Mouse (Mus musculus): ENCODE data around the gene Htr6. TPM values are rescaled to one million over a fixed set of nuclear protein-coding genes. Genes with fewer than 3 reads are reported as not detected.
A peak's percentile ranks its signal among the peaks of the same experiment; 100 is the strongest.

Gene Htr6
- polyA plus RNA-seq, 1 experiment, result 0.19 TPM

- Histone ChIP-seq H3K4me1 (ENCODE audit: control insufficient read depth, insufficient read depth, low read length) (peaks cover 8% of the 10 kb centered on the region), H3K4me3 (replicated peaks; ENCODE audit: extremely low read depth, low read depth, low read length) (peak overlapping the region; percentile 49)
- DNase-seq, result no peak
- 61% methylated on average over 7 of the region's 7 CpGs for WGBS
- TF ChIP-seq POLR2A (IDR thresholded peaks at IDR 0.05; ENCODE audit: borderline replicate concordance, extremely low read depth, low read depth, low read length), result no peak
- TF ChIP-seq CTCF (IDR thresholded peaks at IDR 0.05; ENCODE audit: insufficient read depth, low read length), result no peak
Observed at GRCm38 (mm10) chr4:139091066-139091465, 15.7 kb upstream of the Htr6 start.

DNA sequence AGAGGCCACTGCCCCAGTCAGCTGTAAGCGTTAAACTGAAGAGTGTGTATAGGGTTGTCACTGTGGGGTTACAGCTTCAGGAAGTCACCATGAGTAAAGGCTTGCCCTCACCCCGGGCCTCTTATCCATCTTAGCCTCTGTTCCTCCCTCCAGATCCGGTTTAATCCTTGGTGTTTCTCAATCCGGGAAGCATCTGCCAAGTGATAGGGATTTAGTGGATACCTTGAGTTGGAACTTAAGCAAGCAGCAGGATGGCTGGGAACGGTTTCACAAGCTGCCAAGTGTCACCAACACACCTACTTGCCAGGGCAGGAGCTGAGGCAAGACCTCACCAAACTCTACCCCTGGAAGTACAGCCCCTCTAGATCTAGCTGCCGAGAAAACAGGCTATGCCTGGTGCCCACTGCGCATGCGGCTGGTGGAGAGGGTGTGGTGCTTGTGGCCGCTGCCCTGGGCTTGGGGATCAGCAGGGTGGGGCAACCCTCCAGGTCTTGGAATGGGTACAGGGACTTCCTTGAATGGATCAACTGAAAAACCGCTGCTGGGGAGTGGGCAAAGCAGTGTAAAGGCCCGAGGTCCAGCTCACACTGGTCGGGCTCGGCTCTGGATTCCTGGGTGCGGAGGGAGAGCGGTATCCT lies 15.1 kb upstream of the Htr6 start:
- DNase-seq, result peak; percentile 42
- Histone ChIP-seq H3K4me1 (ENCODE audit: control insufficient read depth, insufficient read depth, low read length) (peaks cover 2% of the 10 kb centered on the region), H3K4me3 (replicated peaks; ENCODE audit: extremely low read depth, low read depth, low read length) (peak overlapping the region; percentile 19)
- no peak for TF ChIP-seq POLR2A (IDR thresholded peaks at IDR 0.05; ENCODE audit: borderline replicate concordance, extremely low read depth, low read depth, low read length)
- no peak for TF ChIP-seq CTCF (IDR thresholded peaks at IDR 0.05; ENCODE audit: insufficient read depth, low read length)
- WGBS, result 56% methylated on average over 15 of the region's 15 CpGs

GRCm38 (mm10) chr4:139088982-139089671 lies 13.8 kb upstream of the Htr6 start:
- TF ChIP-seq CTCF (IDR thresholded peaks at IDR 0.05; ENCODE audit: insufficient read depth, low read length) (no peak), POLR2A (IDR thresholded peaks at IDR 0.05; ENCODE audit: borderline replicate concordance, extremely low read depth, low read depth, low read length) (no peak)
- DNase-seq, result no peak
- Histone ChIP-seq H3K4me1 (ENCODE audit: control insufficient read depth, insufficient read depth, low read length) (peaks cover 2% of the 10 kb centered on the region), H3K4me3 (replicated peaks; ENCODE audit: extremely low read depth, low read depth, low read length) (no peak overlapping the region)
- 63% methylated on average over 9 of the region's 9 CpGs for WGBS

DNA sequence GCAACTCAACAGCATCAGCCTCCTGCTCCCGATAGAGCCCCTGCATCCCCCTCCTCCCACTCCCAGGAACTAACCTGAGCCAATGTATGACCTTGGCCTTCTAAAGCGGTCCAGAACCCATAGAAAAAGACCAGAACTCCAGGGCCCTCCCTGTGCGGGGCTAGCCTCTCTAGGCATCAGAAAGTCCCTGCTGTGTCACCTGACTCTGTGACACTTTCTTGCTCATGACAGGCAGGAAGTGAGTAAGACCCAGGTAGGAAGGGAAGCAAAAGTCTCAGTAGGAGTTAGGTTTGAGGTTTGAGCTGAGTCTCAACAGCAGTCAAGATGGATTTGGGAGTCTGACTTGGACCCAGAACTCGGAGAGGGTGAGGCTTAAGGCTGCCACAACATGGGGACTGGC lies 11.6 kb upstream of the Htr6 start:
- WGBS, result 73% methylated on average over 4 of the region's 4 CpGs
- DNase-seq, result no peak
- H3K4me1 ChIP-seq (ENCODE audit: control insufficient read depth, insufficient read depth, low read length), result peaks cover 2% of the 10 kb centered on the region
- TF ChIP-seq CTCF (IDR thresholded peaks at IDR 0.05; ENCODE audit: insufficient read depth, low read length) (no peak), POLR2A (IDR thresholded peaks at IDR 0.05; ENCODE audit: borderline replicate concordance, extremely low read depth, low read depth, low read length) (no peak)
- no peak overlapping the region for H3K4me3 ChIP-seq (replicated peaks; ENCODE audit: extremely low read depth, low read depth, low read length)

DNA sequence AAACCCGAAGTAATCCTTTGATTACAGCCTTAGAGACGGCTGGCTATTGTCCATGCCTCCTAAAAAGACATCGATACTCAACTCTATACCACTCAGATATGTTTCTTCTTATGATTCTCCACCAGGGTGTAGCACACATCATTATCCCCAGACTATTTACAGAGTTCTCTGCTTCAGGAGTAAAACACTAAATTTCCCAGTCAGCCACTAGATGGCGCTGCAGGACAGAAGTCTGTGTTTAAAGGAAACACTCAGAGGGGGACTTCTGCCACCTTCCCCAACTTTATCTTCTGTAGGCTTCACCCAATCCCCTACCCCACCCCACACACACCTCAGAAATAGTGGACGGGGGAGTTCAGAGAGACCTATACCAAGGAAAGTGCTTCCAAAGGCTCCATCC lies 10.7 kb upstream of the Htr6 start:
- Histone ChIP-seq H3K4me3 (replicated peaks; ENCODE audit: extremely low read depth, low read depth, low read length) (no peak overlapping the region), H3K4me1 (ENCODE audit: control insufficient read depth, insufficient read depth, low read length) (peaks cover 2% of the 10 kb centered on the region)
- DNase-seq, result peak; percentile 81
- 10% methylated on average over 5 of the region's 5 CpGs for WGBS
- no peak for TF ChIP-seq POLR2A (IDR thresholded peaks at IDR 0.05; ENCODE audit: borderline replicate concordance, extremely low read depth, low read depth, low read length)
- peak; percentile 45; the same call in 1 of the 2 replicates for TF ChIP-seq CTCF (IDR thresholded peaks at IDR 0.05; ENCODE audit: insufficient read depth, low read length)

GRCm38 (mm10) chr4:139085337-139085736 lies 10.0 kb upstream of the Htr6 start:
- Histone ChIP-seq H3K4me1 (ENCODE audit: control insufficient read depth, insufficient read depth, low read length) (no peaks in the 10 kb centered on the region; the same call in 1 of the 2 replicates), H3K4me3 (replicated peaks; ENCODE audit: extremely low read depth, low read depth, low read length) (no peak overlapping the region)
- WGBS, result 70% methylated on average over 11 of the region's 11 CpGs
- DNase-seq, result no peak
- TF ChIP-seq CTCF (IDR thresholded peaks at IDR 0.05; ENCODE audit: insufficient read depth, low read length) (no peak), POLR2A (IDR thresholded peaks at IDR 0.05; ENCODE audit: borderline replicate concordance, extremely low read depth, low read depth, low read length) (no peak)

DNA sequence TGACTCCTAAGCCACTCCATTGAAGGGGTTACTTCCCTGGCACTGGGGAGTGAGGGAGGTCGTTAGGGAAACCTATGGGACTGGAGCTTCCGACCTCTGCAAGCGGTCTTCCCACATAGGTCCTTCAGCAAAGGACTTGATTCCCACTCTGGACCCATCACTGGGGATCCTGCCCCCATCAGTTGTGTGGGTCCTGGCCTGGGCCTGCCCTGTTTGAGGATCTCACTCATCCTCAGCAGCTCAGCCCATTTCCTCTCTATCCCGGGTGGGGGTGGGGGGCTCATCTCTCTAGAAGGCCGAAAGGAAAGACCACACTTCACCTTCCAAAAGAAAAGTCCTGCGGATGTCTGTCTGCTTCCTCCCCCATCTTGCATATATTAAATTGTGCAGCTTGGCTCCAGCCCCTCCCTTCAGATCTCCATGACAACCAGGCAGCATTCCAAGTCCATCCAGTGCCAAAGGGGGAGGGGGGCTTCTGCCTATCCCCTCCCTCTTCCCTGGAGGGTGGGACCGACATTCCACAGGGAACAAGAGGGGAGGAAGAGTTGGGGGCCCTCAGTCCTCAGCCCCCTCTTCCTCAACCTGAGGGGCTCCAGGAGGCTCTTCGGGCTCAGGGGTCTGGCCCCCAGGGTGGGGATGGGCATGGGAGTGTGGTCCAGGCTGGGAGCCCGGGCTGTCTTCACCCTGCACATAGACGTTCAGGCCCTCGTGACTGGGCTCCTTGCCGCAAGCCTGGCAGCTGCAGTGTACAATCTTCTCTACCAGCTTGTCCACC lies 7.6 kb upstream of the Htr6 start:
- 36% methylated on average over 12 of the region's 12 CpGs for WGBS
- Histone ChIP-seq H3K4me3 (replicated peaks; ENCODE audit: extremely low read depth, low read depth, low read length) (no peak overlapping the region), H3K4me1 (ENCODE audit: control insufficient read depth, insufficient read depth, low read length) (no peaks in the 10 kb centered on the region; the same call in 1 of the 2 replicates)
- no peak for DNase-seq
- no peak for TF ChIP-seq CTCF (IDR thresholded peaks at IDR 0.05; ENCODE audit: insufficient read depth, low read length)
- no peak for TF ChIP-seq POLR2A (IDR thresholded peaks at IDR 0.05; ENCODE audit: borderline replicate concordance, extremely low read depth, low read depth, low read length)

- WGBS, result 70% methylated on average over 18 of the region's 18 CpGs
- TF ChIP-seq CTCF (IDR thresholded peaks at IDR 0.05; ENCODE audit: insufficient read depth, low read length) (no peak), POLR2A (IDR thresholded peaks at IDR 0.05; ENCODE audit: borderline replicate concordance, extremely low read depth, low read depth, low read length) (no peak)
Observed at GRCm38 (mm10) chr4:139081270-139081931, 6.0 kb upstream of the Htr6 start.

GRCm38 (mm10) chr4:139080259-139080658 lies 4.9 kb upstream of the Htr6 start:
- DNase-seq, result no peak

More at GRCm38 (mm10) chr4:139081270-139081931, 6.0 kb upstream of the Htr6 start:
- Histone ChIP-seq H3K4me1 (ENCODE audit: control insufficient read depth, insufficient read depth, low read length) (no peaks in the 10 kb centered on the region), H3K4me3 (replicated peaks; ENCODE audit: extremely low read depth, low read depth, low read length) (no peak overlapping the region)
- no peak for DNase-seq

More at GRCm38 (mm10) chr4:139080259-139080658, 4.9 kb upstream of the Htr6 start:
- TF ChIP-seq CTCF (IDR thresholded peaks at IDR 0.05; ENCODE audit: insufficient read depth, low read length) (no peak), POLR2A (IDR thresholded peaks at IDR 0.05; ENCODE audit: borderline replicate concordance, extremely low read depth, low read depth, low read length) (no peak)
- WGBS, result 88% methylated on average over 7 of the region's 7 CpGs
- Histone ChIP-seq H3K4me3 (replicated peaks; ENCODE audit: extremely low read depth, low read depth, low read length) (no peak overlapping the region), H3K4me1 (ENCODE audit: control insufficient read depth, insufficient read depth, low read length) (no peaks in the 10 kb centered on the region)
